Mouse (Mus musculus) G1E (cell line): ENCODE data around the gene Rsph14. TPM values are rescaled to one million over a fixed set of nuclear protein-coding genes. Genes with fewer than 3 reads are reported as not detected.

ENCODE experiments used
- ATAC-seq: 2 replicates; pipeline ENCODE4 v1.8.0; 2016; ENCODE audit warnings: mild to moderate bottlenecking; ENCODE audit not compliant: insufficient number of reproducible peaks, poor library complexity, low FRiP score, severe bottlenecking; ENCODE audit errors: extremely low read depth
- DNase-seq: peaks from one replicate; pipeline ENCODE4 v3.0.0; 2012; ENCODE audit warnings: low spot score
- H3K27me3 ChIP-seq: 2 replicates; pipeline ENCODE4 v1.6.1; 2012; ENCODE audit warnings: mild to moderate bottlenecking, low read length, inconsistent platforms; ENCODE audit not compliant: insufficient read depth
- H3K36me3 ChIP-seq: replicated peaks from 2 replicates; pipeline ENCODE3; 2012; ENCODE audit warnings: mild to moderate bottlenecking, inconsistent platforms
- H3K4me1 ChIP-seq: 2 replicates; pipeline ENCODE4 v1.6.1; 2012; ENCODE audit warnings: low read depth, low read length, inconsistent platforms, mixed read lengths; ENCODE audit not compliant: insufficient read depth
- H3K4me3 ChIP-seq: 2 replicates; pipeline ENCODE4 v1.5.1; 2012; ENCODE audit warnings: low read depth, mild to moderate bottlenecking, inconsistent platforms, low read length, moderate library complexity, mixed read lengths
- H3K9me3 ChIP-seq: replicated peaks from 2 replicates; pipeline ENCODE4 v1.6.1; 2012; ENCODE audit warnings: inconsistent platforms
- CTCF ChIP-seq: IDR thresholded peaks from 2 replicates; pipeline ENCODE4 v1.5.1; 2012; ENCODE audit warnings: low read depth, low read length, inconsistent platforms, mixed read lengths
- GATA1 ChIP-seq: IDR thresholded peaks from 2 replicates; pipeline ENCODE4 v1.6.1; 2012; ENCODE audit warnings: borderline replicate concordance, low read length, inconsistent platforms, mixed read lengths
- GATA2 ChIP-seq: IDR thresholded peaks from 2 replicates; pipeline ENCODE4 v1.6.1; 2012; ENCODE audit warnings: low read depth, low read length, inconsistent platforms, borderline replicate concordance
- POLR2AphosphoS5 ChIP-seq: IDR thresholded peaks from 2 replicates; pipeline ENCODE4 v1.6.1; 2012; ENCODE audit warnings: low read depth, low read length, inconsistent platforms; ENCODE audit not compliant: insufficient replicate concordance
- TAL1 ChIP-seq: conservative IDR thresholded peaks from 2 replicates; pipeline ENCODE4 v1.6.1; 2012; ENCODE audit warnings: low read depth, low read length, inconsistent platforms, mixed read lengths
- polyA plus RNA-seq: library from polyadenylated mRNA; stranded (reverse); fragments of >175 nt; gene quantifications from 2 replicates; pipeline ENCODE4 v1.2.3, GENCODE M21; 2012
- total RNA-seq, 2 experiments: library from RNA; stranded (forward) in 1 of 2; stranded (reverse) in 1 of 2; fragments of 200-1000 nt in 1 of 2; fragments of >200 nt in 1 of 2; fragmentation: Nextera tagmentation in 1 of 2; gene quantifications; 2 replicates each; pipeline ENCODE4 v1.2.3; 2014 to 2017

Rsph14 gene
- total RNA-seq (2014; fragmentation: Nextera tagmentation) (not detected in 2 replicates), total RNA-seq (2017) (0.16 TPM in 1 of 2 replicates, not detected in the other), polyA plus RNA-seq (not detected in 2 replicates)

DNA sequence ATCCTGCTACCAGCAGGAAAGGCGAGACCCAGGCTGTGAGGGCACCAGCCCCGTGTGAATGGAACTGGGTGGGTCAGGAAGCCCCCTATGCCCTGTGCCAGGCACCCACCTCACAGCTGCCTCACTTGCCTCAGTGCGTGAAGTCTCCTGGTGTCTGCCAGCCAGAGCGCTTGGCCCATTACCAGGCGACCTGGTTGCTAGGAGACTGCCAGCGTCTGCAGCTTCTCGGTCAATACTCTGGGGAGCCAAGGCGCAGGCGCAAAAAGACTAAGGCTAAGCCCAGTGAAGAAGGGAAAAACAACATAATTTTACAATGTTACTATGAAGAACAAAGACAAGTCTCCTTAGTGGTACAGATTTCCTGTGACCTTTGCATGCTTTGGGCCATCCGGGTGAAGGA is at the start of gene Rsph14:
Gene Rsph14 (minus strand): TSS at position 192 of the 400 bp plus-strand sequence.
- H3K36me3 ChIP-seq, result no peaks in the 10 kb centered on the region
- no peaks in the 10 kb centered on the region; the same call in 1 of the 2 replicates for H3K27me3 ChIP-seq
- no peaks in the 10 kb centered on the region for H3K4me1 ChIP-seq
- H3K9me3 ChIP-seq, result peaks cover 67% of the 10 kb centered on the region
- H3K4me3 ChIP-seq, result no peak within 1 kb of the TSS
- TF ChIP-seq TAL1, result no peak
- DNase-seq (no peak), ATAC-seq (no peak)

DNA sequence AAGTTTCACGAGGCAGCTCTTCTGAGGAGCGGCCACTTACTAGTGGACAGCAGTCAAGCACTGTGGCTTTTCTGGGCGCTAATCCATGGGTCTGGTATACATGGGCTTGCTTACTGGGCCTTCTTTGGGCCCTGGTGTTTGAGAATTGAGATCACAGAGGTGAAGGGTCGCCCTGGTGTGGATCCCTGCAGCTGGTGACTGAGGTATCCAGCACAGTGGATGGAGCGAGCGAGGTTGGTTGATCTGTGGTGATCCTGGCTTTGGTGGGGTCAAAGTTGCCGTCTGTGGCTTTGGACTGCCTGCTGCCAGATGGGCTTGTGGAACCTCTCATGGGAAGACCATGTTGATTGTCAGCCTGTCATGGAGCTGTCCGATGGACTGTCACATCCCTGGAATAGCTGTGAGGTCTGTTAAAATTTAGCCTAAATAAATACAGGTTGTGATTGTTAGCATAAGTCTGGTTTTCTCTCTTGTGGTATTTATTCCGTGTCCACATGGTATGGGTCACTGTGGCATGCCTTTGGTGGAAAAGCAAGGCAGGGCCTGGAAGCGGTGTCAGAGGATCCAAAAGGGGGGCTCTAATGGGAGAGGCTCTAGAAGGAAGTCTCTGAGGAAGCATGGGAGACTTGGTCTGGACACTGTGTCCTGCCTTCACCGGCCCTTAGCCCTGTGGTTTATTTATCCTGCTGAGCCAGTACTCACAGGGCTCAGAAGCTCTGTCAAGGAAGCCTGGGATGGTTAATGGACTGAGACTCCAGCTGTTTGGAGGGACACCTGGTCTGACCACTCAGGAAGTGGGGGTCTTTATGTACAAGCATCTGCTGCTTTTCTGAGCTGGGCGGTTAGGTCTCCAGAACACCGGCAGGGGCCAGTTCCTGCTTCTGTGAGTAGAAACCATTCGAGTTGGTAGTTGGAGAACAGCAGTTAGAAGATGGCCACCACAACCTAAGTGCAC is 46.1 kb upstream of the Rsph14 start:
- H3K4me1 ChIP-seq, result no peaks in the 10 kb centered on the region
- DNase-seq (no peak), ATAC-seq (no peak)
- H3K4me3 ChIP-seq, result no peak overlapping the region
- TF ChIP-seq CTCF (no peak), GATA1 (no peak), GATA2 (no peak), TAL1 (no peak), POLR2AphosphoS5 (no peak)
- H3K9me3 ChIP-seq, result peaks cover 57% of the 10 kb centered on the region
- no peaks in the 10 kb centered on the region for H3K27me3 ChIP-seq
- no peaks in the 10 kb centered on the region for H3K36me3 ChIP-seq

DNA sequence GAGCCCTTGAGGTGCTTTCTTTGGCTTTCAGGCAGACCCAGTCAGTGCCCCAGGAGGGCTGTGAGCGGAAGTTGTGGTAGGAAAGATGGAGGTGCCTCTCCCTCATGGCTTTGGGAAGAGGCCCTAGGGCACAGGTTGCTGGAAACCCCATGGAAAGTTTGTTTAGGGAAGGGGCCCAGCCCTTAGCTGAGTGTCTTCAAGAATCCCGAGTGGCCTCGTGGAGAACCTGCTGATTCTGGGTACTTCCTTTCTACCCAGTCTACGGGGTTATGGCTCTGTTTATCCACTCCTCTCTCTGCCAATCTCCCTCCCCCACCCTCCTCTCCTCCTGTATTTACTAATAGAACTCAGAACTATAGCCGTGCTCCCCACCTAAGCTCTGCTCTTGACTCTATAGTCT is 43.3 kb upstream of the Rsph14 start:
- Histone ChIP-seq H3K27me3 (no peaks in the 10 kb centered on the region), H3K4me1 (no peaks in the 10 kb centered on the region), H3K36me3 (no peaks in the 10 kb centered on the region), H3K4me3 (no peak overlapping the region), H3K9me3 (peaks cover 65% of the 10 kb centered on the region)
- ATAC-seq (no peak), DNase-seq (no peak)
- no peak for TF ChIP-seq POLR2AphosphoS5
- no peak for TF ChIP-seq TAL1
- no peak for TF ChIP-seq CTCF
- no peak for TF ChIP-seq GATA1
- TF ChIP-seq GATA2, result no peak

DNA sequence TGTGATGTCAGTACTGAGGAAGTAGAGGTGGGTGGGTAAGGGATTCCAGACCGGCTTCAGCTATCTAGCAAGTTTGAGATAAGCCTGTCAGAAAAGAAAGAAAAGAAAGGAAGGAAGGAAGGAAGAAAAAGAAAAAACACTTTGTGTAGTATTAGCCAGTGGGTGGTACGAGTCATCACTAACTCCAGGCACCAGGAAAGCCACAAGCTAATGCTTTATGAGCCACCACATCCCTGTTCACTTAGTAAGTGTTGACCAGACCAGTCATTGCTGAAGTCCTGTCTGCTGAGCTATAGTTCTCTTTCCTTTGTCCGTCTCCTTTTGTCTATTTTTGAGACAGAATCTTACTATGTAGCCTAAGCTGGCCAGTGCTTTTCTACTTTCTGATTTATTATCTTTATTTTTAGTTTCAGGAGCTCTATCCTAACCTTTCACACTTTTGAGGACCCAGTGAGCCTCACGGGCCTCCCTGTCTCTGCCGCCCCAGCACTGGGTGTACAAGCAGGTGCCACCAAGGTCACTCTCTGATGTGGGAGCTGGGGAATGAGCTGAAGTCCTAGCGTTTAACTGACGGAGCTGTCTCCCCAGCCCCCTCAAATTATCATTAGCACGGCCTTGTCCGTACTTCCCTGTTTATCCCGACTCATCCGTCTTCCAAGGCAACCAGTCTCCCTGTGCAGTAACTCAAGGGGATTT is 38.0 kb upstream of the Rsph14 start:
- Histone ChIP-seq H3K4me3 (no peak overlapping the region), H3K4me1 (no peaks in the 10 kb centered on the region), H3K36me3 (no peaks in the 10 kb centered on the region), H3K27me3 (no peaks in the 10 kb centered on the region), H3K9me3 (peaks cover 49% of the 10 kb centered on the region)
- no peak for TF ChIP-seq TAL1
- no peak for TF ChIP-seq POLR2AphosphoS5
- TF ChIP-seq GATA2, result no peak
- no peak for TF ChIP-seq GATA1
- no peak for TF ChIP-seq CTCF
- DNase-seq (no peak), ATAC-seq (no peak)

DNA sequence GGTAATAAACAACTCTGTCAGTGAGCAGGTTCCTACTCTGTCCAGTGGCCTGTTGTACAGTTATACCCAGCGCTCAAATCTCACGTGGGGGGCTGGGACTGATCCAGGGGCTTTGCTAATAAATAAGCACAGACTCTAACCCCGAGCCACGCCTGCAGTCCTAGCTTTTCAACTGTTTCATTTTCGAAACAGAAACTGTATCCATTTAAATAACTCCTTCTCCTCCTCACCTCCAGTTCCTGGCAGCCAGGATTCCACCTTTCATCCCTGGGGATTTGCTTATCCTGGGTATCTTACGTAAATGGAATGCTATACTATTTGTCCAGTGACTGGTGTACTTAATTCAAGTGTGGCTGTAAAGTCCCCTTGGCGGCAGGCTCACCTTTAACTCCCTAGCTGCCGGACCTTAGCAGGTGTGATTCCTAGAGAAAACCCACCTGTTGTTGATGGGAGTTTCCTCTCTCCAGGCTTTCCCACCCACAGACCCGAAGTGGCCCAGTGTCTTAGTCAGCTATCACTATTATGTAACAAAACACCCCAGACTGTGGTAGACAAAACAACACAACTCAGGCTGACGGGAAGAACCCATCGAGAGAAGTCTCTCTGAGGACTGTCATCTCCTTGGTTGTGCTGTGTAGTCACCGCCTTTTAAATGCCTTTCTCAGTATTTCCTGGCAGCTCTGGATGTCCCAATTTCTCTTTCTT is 36.4 kb upstream of the Rsph14 start:
- ATAC-seq (no peak), DNase-seq (no peak)
- peaks cover 53% of the 10 kb centered on the region for H3K9me3 ChIP-seq
- H3K27me3 ChIP-seq, result no peaks in the 10 kb centered on the region
- H3K4me1 ChIP-seq, result no peaks in the 10 kb centered on the region
- H3K36me3 ChIP-seq, result no peaks in the 10 kb centered on the region
- no peak overlapping the region for H3K4me3 ChIP-seq
- TF ChIP-seq TAL1 (no peak), POLR2AphosphoS5 (no peak)

DNA sequence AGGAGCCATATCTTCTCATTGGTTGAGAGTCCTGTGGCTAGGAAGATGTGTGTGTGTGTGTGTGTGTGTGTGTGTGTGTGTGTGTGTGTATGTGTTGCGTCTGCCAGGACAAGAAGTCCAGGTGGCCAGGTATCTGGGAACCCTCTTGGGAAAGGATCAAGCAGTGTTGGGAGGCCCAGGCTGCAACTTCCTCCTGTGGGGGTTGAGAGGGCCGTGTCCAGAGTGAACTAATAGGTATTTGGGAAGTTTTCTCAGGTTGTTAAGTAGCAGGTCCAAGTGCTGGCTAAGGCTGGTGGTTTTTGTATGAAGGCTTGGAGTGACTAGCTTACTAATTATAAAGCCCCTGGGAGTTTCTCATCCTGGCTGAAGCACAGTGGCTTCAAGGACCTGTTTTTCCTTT is 35.7 kb upstream of the Rsph14 start:
- no peak for ATAC-seq
- no peaks in the 10 kb centered on the region for H3K36me3 ChIP-seq
- no peaks in the 10 kb centered on the region for H3K27me3 ChIP-seq

More for the DNA sequence above, 35.7 kb upstream of the Rsph14 start:
- Histone ChIP-seq H3K9me3 (peaks cover 54% of the 10 kb centered on the region), H3K4me3 (no peak overlapping the region), H3K4me1 (no peaks in the 10 kb centered on the region)
- DNase-seq, result no peak
- TF ChIP-seq GATA1, result no peak
